In the genomic region with DNA sequence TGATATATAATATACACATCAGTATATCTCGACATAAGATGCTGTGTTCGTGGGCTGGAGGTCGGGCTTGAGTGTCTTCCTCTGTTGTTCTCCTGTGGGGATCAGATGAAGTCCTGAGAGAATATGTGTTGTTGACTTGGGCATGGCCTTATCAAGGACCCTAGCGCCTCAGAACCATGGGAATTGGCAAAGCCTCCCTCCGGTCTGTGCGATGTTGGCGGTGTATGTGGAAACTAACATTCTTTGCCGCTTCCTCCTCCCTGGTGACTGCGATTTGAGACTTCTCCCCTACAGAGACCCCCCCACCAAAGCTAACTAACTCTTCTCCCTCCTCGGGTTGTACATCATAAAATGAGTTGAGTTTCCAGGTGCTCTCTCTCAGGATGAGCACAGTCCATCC, we compare ENCODE assay signal across 17 mouse cellular contexts. TPM values are rescaled to one million over a fixed set of nuclear protein-coding genes. Genes with fewer than 3 reads are reported as not detected.
A peak's percentile ranks its signal among the peaks of the same experiment; 100 is the strongest.
DNase-seq lines count a peak whose midpoint lies in the region; ATAC-seq and TF ChIP-seq lines count a peak whose summit lies in the region.
"Had no signal": no experiment of that assay in that cellular context is flagged by ENCODE, and none has a peak within 500 bp of the region (broad histone marks: within the 10 kb centered on the region; RNA-seq: fewer than 3 reads in every experiment).

No protein-coding gene starts in this region.

- no peak for TF ChIP-seq CTCF in spleen, adult 2 months (IDR thresholded peaks at IDR 0.05; ENCODE audit: extremely low read depth, insufficient read depth, insufficient read length, insufficient replicate concordance)

- 95% methylated on average over 10 of the region's 10 CpGs for WGBS in forebrain, embryonic 10.5 days
- 91% methylated on average over 10 of the region's 10 CpGs for WGBS in forebrain, embryonic 16.5 days
- WGBS in spleen, adult 2 months = 90% methylated on average over 10 of the region's 10 CpGs

- no peak overlapping the region for H3K4me3 ChIP-seq in forebrain, embryonic 10.5 days
- H3K4me3 ChIP-seq in forebrain, embryonic 16.5 days (replicated peaks; ENCODE audit: low read length) = no peak overlapping the region
- no peak overlapping the region for H3K4me3 ChIP-seq in spleen, adult 2 months (ENCODE audit: extremely low read depth, insufficient read depth, insufficient read length)
- H3K4me3 ChIP-seq: kidney, embryonic 15.5 days; midbrain, embryonic 13.5 days had no signal

- H3K27ac ChIP-seq in forebrain, embryonic 10.5 days = peak overlapping the region; percentile 79
- H3K27ac ChIP-seq in forebrain, embryonic 16.5 days (ENCODE audit: low read length) = no peak overlapping the region
- peak overlapping the region; percentile 53 for H3K27ac ChIP-seq in spleen, adult 2 months (ENCODE audit: insufficient read depth, low read length)
- H3K27ac ChIP-seq: hindbrain, postnatal 0 days had no signal

- intact Hi-C loops in heart, postnatal 10 days (cut with DNase I) = no loop called here
- intact Hi-C loops in left cerebral cortex, postnatal 10 days (cut with DNase I) = no loop called here

- H3K4me2 ChIP-seq in forebrain, embryonic 16.5 days (ENCODE audit: low read length) = no peak overlapping the region
- H3K4me2 ChIP-seq: kidney, embryonic 15.5 days; midbrain, embryonic 13.5 days had no signal

- peaks cover 3% of the 10 kb centered on the region; the same call in 1 of the 2 replicates for H3K9me3 ChIP-seq in forebrain, embryonic 10.5 days
- no peaks in the 10 kb centered on the region for H3K9me3 ChIP-seq in forebrain, embryonic 16.5 days (ENCODE audit: control insufficient read depth, low read length)
- H3K9me3 ChIP-seq: kidney, embryonic 15.5 days; midbrain, embryonic 13.5 days had no signal

- peaks cover 26% of the 10 kb centered on the region for H3K27me3 ChIP-seq in forebrain, embryonic 10.5 days (ENCODE audit: poor library complexity, severe bottlenecking)
- H3K27me3 ChIP-seq in forebrain, embryonic 16.5 days (replicated peaks; ENCODE audit: control insufficient read depth, insufficient read depth, low read length) = no peaks in the 10 kb centered on the region; the same call in 1 of the 2 replicates
- H3K27me3 ChIP-seq in spleen, adult 2 months (ENCODE audit: control insufficient read depth, insufficient read depth, low read length) = no peaks in the 10 kb centered on the region
- H3K27me3 ChIP-seq: kidney, embryonic 15.5 days had no signal

- ATAC-seq in forebrain, embryonic 16.5 days = no peak
- ATAC-seq: hindbrain, postnatal 0 days had no signal

- no peaks in the 10 kb centered on the region for H3K36me3 ChIP-seq in forebrain, embryonic 10.5 days (replicated peaks)
- H3K36me3 ChIP-seq in forebrain, embryonic 16.5 days (ENCODE audit: control insufficient read depth, insufficient read depth) = no peaks in the 10 kb centered on the region
- H3K36me3 ChIP-seq in spleen, adult 2 months (ENCODE audit: control insufficient read depth, insufficient read depth, low read length) = no peaks in the 10 kb centered on the region
- H3K36me3 ChIP-seq: kidney, embryonic 15.5 days; midbrain, embryonic 13.5 days had no signal

- no peak for TF ChIP-seq POLR2A in spleen, adult 2 months (IDR thresholded peaks at IDR 0.05; ENCODE audit: low read depth, low read length)

- no peak for DNase-seq in forebrain, embryonic 10.5 days (ENCODE audit: extremely low spot score, low spot score)
- DNase-seq in spleen, adult 2 months (ENCODE audit: low read depth in 1 of 2, low spot score in 2 of 2) = no peak
- no peak for DNase-seq in spleen, postnatal 36 days (ENCODE audit: low spot score in 2 of 2)
- peak; percentile 34 to 45 for DNase-seq in heart, postnatal 10 days
- DNase-seq in kidney, postnatal 4 days = no peak
- DNase-seq in left cerebral cortex, postnatal 10 days (ENCODE audit: extremely low spot score in 1 of 2, low spot score in 2 of 2) = no peak
- no peak for DNase-seq in cerebellum, adult 11 months
- DNase-seq: adrenal gland, postnatal 36 days; cerebellum, adult 11-12 months; embryo, embryonic 11 days; gastrocnemius, postnatal 25 days; layer of hippocampus, adult 9-11 months; left cerebral cortex, postnatal 4 days had no signal

- H3K4me1 ChIP-seq in forebrain, embryonic 10.5 days = peaks cover 64% of the 10 kb centered on the region
- peaks cover 21% of the 10 kb centered on the region for H3K4me1 ChIP-seq in forebrain, embryonic 16.5 days (replicated peaks; ENCODE audit: control insufficient read depth, insufficient read depth, low read length)
- peaks cover 36% of the 10 kb centered on the region for H3K4me1 ChIP-seq in spleen, adult 2 months (ENCODE audit: control insufficient read depth, insufficient read depth, insufficient read length)

- H3K9ac ChIP-seq in forebrain, embryonic 16.5 days (replicated peaks; ENCODE audit: low read depth, low read length) = no peak overlapping the region
- H3K9ac ChIP-seq: kidney, embryonic 15.5 days; midbrain, embryonic 13.5 days had no signal

RNA-seq across cellular contexts. Expression of a gene that starts 48.6 kb away (rescaled TPM):
- 26.3 and 28.1 TPM in 2 replicates for polyA plus RNA-seq in forebrain, embryonic 10.5 days (2016; fragmentation: Nextera tagmentation; extraction: Ambion mirVana)
- polyA plus RNA-seq in forebrain, embryonic 16.5 days (2015; fragmentation: Nextera tagmentation; extraction: Ambion mirVana) = 30.7 and 32.0 TPM in 2 replicates
- 36.3 and 37.2 TPM in 2 replicates for polyA plus RNA-seq in spleen, adult 2 months (2012; rRNA removed)
- 100 to 1,000 TPM; 135 to 147 TPM for total RNA-seq in heart, postnatal 10 days (2021)
- total RNA-seq in left cerebral cortex, postnatal 10 days (2021) = 100 to 1,000 TPM; 126 to 131 TPM

Comparison
In these comparisons a context has a peak if more than half of its experiments do, and no peak if none do; other contexts are left out.
1. DNase-seq: peak in heart, postnatal 10 days (2 of 2); none in forebrain, embryonic 10.5 days (single experiment), spleen, adult 2 months (0 of 2), spleen, postnatal 36 days (0 of 2), kidney, postnatal 4 days (0 of 2), left cerebral cortex, postnatal 10 days (0 of 2) and cerebellum, adult 11 months (single experiment).